Mouse (Mus musculus) embryo, embryonic 10 days (tissue): ENCODE results near the gene Dzip1l.

Experiments
- DNase-seq: peaks from one replicate; pipeline ENCODE4 v3.0.0-alpha.2; 2015; ENCODE audit warnings: low spot score

The Dzip1l gene

DNA sequence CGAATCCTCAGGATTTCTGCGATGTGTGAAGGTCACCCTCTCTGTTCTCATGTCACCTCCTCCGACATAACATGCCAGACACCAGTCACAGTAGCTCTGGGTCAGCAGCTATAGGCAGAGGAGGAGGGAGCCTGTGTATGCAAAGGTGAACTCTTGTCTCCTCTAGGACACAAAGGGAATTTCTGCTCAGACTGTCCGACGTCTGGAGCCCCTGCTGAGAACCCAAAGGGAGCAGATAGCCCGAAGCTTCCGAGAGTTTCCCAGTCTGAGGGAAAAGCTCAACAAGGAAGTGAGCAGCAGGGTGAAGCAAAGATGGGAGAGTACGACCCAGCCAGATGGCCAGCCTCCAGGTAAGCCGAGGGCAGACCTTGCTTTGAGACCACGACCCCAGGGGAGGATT, 31.5 kb downstream of the Dzip1l start:
- DNase-seq = no peak

- no peak for DNase-seq
These were observed 32.4 kb downstream of the Dzip1l start for GRCm38 (mm10) chr9:99661606-99662166.

DNA sequence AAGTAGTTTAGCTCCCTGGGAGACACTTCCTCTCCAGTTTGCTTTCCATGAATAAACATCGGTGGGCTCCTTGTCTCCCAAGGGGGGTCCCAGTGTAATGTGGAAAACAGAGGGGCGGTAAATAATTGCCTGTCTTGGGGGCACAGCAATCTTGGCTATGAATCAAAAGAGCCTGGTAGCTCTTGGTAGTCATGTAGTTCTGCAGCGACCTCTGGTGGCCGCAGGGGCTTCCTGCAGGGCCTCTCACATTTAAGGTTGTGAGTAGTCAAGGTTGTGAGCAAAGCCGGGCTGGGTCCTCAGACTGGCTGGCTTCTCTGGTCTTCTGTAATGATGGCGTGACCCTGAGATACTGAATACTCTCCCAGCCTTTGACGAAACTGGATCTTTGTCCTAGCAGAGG, 33.1 kb downstream of the Dzip1l start:
- peak; percentile 71 for DNase-seq

DNA sequence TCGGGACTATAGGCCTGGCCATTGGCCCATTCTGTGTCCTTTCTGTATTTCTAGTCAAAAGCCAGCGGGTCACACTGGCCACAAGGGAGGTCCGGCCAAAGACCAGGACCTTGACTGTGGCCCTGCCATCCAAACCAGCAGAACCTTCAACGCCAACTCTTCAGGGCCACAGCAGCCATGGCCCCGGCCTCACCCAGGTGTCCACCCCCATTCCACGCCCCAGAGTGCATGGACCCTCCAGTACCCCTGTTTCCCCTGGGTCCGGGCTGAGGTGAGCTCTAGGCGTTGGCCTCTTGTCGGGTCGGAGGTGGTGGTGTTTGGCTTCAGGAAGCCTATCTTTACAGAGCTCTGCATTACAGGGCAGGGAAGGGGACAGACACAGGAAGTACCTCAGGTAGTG, 33.6 kb downstream of the Dzip1l start:
- DNase-seq = no peak

DNA sequence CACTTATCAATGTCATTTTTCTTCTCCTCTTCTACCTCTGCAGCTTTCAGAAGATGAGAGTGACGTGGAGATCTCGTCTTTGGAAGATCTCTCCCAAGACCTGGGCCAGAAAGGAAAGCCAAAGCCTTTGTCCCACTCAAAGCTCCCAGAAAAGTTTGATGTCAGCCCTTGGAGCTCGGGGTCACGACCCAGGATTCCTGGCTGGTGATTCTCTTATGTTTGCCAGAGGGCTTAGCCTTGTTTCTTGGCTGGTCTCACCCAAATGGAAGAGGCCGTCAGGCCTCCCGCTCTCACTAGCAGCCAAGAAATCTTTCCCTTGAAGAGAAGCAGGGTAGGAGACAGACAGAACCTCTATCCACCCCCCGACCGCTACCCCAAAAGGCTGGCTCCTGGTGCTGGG, 38.3 kb downstream of the Dzip1l start:
- DNase-seq = no peak

- peak; percentile 10 for DNase-seq
These were observed 42.3 kb downstream of the Dzip1l start for GRCm38 (mm10) chr9:99671603-99672002.

GRCm38 (mm10) chr9:99675714-99676113, 46.4 kb downstream of the Dzip1l start:
- no peak for DNase-seq

GRCm38 (mm10) chr9:99681980-99682570, 52.8 kb downstream of the Dzip1l start:
- no peak for DNase-seq

DNA sequence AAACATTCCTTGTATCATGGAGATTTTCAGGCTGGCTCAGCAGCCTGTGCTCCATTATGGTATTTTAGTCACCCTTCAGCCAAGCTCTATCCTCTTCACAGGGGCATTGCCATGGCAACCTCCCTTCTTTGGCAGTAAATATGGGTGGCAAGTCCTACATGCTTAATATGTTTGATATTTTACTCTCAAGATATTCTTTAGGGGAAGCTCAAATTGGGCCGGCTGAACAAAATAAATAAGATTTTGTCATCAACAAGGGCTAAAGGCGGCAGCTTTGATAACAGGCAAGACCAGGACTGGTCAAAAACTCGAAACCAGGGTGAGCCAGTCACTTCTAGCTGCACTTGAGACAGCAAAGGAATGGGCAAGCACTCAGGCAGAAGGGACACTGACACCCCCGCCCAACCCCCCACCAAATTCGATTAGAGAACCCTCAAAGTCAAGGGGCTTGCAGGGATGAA, 55.8 kb downstream of the Dzip1l start:
- DNase-seq = no peak

- no peak for DNase-seq
These were observed 56.4 kb downstream of the Dzip1l start for GRCm38 (mm10) chr9:99685536-99686231.

- DNase-seq = no peak
These were observed 60.5 kb downstream of the Dzip1l start for GRCm38 (mm10) chr9:99689796-99690195.

DNA sequence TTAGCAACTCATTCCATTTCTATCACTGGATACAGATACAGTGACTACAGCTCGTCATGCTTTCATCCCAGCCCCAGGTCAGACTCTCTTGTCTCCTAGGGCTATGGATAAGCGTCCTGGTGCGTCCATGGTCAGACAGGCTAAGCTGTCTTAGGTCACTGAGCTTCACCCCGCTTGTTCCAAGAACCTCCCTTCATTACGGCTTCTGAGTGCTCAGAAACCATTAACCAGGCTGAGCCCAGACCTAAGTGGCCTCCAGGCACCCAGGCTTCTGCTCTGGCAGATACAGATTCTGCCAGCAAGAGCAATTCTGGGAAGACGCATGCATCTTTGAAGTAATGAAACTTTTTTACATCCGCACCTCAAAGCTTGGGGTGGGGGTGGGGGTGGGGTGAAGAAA, 61.1 kb downstream of the Dzip1l start:
- no peak for DNase-seq

DNA sequence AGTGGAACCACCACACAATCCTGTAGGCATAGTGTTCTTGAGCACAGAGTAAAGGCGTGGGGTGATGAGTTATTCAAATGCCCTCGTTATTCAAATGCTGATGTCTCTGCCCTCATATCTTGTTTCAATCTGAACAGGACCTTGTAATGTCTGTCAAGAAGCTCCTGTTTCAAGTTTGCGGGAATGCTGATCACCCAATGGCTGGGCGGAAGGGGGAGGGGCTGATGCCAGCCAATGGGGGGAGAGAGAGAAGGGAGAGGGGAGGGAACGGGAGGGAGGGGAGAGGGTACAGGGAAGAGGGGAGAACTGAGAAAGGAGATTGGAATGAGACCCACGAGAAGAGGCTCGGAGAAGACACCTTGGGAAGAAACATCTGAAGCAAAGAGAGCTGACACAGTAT, 65.7 kb downstream of the Dzip1l start:
- peak; percentile 11 for DNase-seq

DNA sequence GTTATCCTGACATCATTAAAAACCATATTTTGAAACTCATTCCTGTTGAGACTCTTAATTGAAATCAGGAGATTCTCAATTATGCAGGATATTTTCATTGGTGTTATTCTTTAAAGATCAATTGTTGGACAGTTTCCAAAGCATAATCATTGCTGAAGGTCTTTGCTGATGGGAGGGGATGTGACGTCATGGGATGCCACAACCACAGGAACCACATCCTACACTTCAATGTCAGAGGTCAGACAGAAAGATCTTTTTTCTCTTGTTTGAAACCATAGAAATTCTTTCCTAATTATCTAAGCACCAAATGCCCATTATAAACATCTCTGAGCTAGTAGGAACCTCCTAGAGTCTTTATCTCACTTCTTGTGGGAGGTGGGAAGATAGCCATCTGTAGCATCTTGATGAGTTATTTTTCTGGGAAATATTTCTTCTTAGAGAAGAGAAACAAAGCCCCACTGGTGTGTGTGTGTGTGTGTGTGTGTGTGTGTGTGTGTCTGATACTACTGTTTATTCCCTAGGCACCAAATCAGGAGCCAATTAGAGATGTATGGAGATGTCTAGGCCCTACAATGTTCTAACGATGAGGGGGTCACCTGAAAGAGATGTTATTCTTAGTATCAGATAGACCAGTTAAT, 70.6 kb downstream of the Dzip1l start:
- DNase-seq = no peak

DNA sequence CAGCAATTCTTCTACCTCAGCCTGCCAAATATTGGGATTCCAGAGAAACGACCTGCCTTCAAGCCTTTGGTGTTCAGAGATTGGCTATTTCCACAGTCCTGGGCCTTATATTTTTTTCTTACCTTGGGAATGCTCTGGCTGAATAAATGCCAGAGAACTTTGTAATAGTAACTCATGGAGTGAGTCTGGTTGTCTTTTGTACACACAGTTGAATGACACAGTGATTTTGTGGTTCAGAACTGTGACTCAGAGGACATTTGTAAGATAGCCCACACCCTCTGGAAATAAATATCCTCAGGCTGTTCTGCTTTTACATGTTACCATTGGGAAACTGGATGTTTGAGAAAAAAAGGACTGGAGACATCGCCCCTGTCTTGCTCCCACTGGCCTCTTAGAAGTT, 71.9 kb downstream of the Dzip1l start:
- no peak for DNase-seq

DNA sequence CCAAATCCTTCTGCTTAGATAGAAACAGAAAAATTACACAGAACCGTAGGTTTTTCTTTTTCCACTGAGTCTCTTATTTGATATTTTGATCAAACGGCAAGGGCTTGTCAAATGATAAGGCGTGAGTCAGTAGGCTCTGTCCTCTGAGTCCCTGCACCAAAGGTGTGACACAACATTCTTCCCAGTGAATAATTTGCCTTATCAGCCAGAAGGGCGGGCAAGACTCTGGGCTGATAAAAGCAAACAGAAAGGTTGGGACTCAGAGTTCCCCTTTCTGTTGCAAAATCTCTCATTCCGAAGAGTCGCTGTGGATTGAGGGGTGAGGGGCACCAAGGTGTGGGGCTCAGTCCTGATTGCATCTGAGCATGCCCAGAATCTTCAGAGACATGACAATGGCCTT, 72.9 kb downstream of the Dzip1l start:
- DNase-seq = no peak

GRCm38 (mm10) chr9:99703711-99704110, 74.4 kb downstream of the Dzip1l start:
- no peak for DNase-seq

- no peak for DNase-seq
These were observed 77.0 kb downstream of the Dzip1l start for GRCm38 (mm10) chr9:99706264-99706663.

DNA sequence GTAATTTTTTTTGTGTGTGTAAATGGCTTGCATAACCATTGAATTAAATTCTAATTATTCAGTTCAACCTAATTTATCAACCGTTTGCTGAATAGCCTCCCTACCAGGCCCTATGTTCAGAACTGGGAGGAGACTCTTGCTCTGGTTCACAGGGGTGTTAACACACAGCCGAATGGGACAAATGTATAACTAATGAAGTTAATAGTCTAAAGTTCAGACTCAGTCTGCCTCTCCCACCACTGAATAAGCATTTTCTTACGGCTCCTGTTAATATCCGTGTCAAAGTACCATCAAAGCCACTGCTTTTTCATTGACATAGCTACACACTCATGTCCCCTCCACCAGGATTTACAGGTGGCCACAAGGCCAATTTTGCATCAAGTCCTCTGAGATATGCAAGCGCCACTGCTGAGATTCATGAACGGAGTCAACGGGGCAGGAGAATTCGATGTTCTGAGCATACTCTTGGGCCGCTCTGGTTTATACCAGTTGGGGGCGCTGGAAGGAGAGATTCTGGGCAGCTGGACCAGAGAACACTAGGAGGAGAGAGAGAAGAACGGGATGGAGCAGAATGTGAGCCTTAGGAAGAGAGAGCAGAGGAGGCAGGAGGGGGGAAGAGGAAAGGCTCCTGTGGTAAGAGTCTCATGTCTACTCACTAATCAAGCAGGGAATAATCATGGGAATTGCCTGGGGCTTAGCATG, 78.3 kb downstream of the Dzip1l start:
- DNase-seq = no peak

DNA sequence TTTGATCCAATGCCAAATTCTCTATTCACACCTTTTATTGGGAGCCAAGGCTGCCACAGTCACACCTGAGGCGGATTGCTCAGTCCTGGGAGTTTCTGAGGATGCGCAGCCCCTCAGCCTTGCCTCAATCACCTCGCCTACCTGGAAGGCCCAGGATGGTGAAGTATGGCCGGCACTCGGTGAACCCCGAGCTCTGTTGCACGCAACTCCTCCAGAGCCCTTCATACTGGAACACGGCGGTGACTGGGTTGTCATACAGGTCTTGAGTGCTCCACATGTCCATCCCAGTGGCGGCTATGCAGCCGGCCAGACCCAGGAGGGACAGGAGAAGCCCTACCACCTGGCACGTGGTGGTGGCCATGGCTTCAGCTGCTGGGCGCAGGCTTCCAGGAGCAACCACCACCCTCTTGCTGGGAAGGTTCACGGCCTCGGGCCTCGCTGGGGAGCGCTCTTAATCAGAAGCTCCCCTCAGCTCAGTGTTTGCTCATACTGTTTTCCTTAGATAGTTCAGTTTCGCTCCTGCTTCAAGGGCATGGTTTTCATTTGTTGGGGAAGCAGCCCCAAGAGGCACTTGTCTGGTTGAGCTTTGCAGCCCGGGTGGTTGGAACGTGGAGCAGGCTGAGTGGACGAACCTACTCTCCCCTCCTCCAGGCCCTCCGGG, 80.4 kb downstream of the Dzip1l start:
- no peak for DNase-seq

GRCm38 (mm10) chr9:99710297-99710696, 81.0 kb downstream of the Dzip1l start:
- no peak for DNase-seq

DNA sequence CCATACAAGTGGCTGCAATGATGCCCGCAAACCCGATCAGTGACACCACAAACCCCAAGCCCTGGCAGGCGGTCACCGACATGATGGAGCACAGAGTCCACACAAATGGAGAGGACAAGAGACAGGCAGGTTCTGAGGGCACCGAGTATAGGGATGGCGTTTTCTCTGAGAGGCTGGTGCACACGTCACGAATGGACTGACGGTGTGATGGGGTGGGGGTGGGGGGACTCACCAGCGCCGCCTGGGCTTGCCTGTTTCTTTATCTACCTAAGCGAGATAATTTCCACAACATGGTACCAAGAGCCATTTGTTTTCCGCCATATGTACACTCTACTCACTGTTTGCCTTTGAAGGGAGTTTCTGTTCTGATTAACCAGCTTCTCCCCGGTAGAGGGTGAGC, 87.8 kb downstream of the Dzip1l start, which contains the start of gene Cldn18:
TSS of gene Cldn18 (minus strand) at position 134 of the 400 bp plus-strand sequence.
- no peak for DNase-seq
